Mouse (Mus musculus): ENCODE measurements at regions not wholly inside any gene's neighbourhood (a gene's known extent, or its start where the extent isn't known, plus 50 kb on each side); places are given as distances from the start of the nearest gene placed in this dataset.

DNA sequence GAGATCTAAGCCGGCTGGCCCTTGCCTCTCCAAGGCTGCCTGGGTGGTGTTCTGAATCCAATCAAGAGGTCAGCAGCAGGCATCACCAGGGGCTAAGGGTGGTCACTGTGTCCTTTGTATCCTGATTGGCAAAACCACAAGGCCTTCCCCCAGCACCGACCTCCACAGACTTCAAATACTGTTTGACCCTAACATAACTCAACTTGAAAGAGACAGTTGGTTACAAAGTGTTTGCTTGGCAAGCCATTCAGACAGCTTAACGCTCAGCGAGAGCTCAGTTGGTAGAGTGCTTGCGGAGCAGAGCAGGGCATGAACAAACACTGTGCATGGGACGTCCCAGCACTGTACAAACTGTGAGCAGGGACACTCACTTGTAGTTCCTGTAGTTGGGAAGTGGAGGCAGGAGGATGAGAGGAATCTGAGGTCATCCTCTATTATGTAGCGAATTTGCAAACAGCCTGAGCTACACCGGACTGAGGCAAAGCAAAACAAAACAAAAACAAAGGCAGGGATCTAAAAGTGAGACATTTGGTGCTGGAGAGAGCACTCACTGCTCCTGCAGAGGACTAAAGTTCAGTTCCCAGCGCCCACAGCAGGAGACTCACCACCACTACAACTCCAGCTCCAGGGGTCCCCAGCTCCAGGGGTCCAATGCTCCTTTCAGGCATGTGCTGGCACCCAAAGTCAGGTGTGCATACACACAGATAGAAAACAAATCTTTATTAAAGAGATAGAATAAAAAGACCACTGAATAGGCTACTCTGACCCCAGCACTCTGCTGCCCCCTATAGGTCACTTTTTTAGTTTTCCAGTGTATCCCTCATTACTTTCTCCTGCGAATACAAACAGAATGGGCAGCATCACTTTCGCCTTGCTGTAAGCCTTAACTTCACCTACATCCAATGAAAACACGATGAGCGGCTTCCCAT, 273.5 kb downstream of the Prex1 start:
- DNase-seq (ENCODE audit: low read depth, low spot score) = peak; percentile 89

GRCm38 (mm10) chr2:166438207-166438606, 275.4 kb downstream of the Prex1 start:
- peak; percentile 41 for DNase-seq (ENCODE audit: low read depth, low spot score)

DNA sequence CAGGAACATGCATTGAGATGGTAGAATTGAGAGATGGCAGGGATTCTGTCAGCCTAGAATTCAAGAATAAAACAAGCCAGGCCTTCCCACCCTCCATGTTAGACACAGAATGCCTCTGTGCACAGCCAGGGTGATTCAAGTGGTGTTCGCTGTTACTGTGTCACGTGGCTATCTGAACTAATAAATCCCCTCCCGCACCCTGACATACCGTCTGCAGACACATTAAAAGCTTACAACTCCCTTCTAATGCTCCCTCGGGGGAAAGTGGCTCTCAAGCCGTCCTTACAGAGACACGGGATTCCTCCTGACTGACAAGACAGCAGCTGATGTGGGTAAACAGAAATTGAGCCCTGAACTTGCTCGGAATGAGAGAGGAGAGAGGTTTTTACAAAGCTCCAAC, 279.1 kb downstream of the Prex1 start:
- no peak for DNase-seq (ENCODE audit: low read depth, low spot score)

DNA sequence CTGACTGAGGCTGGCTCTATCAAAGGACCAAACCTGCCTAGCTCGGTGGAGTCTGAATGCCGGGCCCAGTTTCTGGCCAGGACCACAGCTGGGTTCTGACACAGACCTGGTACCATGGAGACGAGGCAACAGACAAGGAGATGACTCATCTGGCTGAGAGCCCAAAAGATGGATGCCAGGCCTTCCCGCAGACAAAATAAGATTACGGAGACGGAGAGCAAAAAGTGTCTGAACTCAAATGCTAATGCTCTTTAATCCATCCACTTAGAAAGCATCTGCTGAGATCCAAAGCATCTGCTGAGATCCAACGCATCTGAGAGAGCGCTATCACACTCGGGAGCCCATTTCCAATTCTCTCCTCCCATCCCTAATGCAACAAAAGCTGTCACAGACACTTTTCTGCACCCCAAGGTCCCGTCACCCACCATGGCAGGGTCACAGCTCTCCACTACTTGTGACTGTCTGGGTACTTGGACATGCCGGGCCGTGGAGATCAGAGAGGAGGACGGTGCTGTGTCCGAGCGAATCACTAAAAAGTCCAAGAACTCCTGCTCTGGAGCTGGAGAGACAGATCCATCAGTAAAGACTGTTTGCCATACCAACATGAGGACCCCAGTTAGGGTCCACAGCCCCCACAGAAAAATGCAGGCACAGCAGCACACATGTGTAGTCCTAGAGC, 278.3 kb upstream of the Sulf2 start:
- peak; percentile 34 for DNase-seq (ENCODE audit: low read depth, low spot score)

- DNase-seq (ENCODE audit: low read depth, low spot score) = no peak
Observed at GRCm38 (mm10) chr2:166432948-166433654, 277.6 kb upstream of the Sulf2 start.

- DNase-seq (ENCODE audit: low read depth, low spot score) = no peak
Observed at GRCm38 (mm10) chr2:166432531-166432930, 277.1 kb upstream of the Sulf2 start.

GRCm38 (mm10) chr2:166429918-166430317, 274.5 kb upstream of the Sulf2 start:
- DNase-seq (ENCODE audit: low read depth, low spot score) = no peak

DNA sequence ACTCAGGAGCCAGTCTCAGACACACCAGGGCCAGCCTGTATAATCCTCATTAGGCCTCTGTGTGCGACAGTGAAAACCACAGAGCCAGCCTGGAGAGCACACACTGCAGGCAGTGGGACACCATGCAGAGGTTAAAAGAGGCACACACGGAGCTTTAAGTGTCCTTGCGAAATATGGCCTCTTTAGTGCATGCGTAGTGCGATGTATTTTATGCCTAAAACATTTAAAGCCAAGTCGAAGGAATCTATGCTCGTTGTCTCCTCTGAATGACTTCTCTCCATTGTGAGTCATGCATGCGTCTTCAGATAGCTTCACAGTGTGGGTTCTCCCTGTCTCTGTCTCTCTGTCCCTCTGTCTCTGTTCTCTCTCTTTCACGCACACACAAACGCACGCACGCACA, 274.0 kb upstream of the Sulf2 start:
- no peak for DNase-seq (ENCODE audit: low read depth, low spot score)

DNA sequence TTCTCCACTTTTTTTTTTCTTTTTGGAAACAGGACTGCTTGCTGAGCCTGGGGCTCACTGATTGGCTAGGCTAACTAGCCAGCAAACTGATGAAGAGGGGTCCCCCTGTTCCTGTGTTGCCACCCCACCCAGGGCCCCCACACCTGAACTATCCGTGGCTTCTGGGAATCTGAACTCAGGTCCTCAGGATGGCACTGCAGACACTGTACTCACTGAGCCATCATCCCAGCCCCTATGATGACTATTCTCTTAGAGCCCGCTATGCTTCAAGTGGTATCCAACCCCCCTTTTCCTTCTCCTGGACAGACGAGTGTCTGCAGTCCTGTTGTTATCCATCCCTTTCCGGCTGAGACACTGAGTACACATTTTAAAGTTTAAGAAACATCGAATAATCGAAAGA, 271.9 kb upstream of the Sulf2 start:
- DNase-seq (ENCODE audit: low read depth, low spot score) = no peak

DNA sequence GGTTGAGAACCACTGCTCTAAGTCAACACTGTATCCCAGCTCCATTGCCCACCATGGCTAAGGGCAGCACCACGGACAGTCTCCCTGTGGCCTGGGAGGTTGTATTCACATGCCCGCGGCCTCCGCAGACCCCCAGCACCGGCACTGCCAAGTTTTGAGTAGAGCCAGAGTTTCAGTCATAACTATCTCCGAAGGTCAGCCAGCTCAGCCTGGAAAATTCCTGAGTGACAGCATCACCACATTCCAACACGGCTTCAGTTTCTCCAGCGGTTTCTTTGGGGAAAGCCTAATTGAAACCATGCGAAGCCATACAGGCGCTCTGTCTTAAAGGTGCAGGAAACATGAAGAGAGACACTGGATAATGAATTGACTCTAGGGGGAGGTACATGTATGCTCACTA, 271.5 kb upstream of the Sulf2 start:
- DNase-seq (ENCODE audit: low read depth, low spot score) = peak; percentile 50

- DNase-seq (ENCODE audit: low read depth, low spot score) = no peak
Observed at GRCm38 (mm10) chr2:166426457-166426856, 271.0 kb upstream of the Sulf2 start.

DNA sequence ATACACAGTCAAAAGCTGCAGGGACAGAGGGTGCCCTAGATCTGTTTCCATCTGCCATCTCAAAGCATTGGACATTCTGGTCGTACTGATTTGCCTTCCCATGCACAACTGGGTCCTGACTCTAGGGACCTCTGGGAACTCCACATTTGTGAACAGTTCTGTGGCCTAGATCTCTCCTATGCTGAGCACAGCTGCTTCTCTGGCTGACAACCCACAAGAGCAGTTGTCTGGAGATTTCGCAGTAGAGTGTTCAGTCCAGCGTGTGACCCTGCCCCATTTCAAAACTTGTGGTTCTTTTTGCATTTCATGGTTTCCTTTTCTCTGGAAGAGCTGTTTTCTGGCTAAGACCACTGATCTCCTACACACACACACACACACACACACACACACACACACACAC, 269.7 kb upstream of the Sulf2 start:
- no peak for DNase-seq (ENCODE audit: low read depth, low spot score)

GRCm38 (mm10) chr2:166423132-166423660, 267.7 kb upstream of the Sulf2 start:
- no peak for DNase-seq (ENCODE audit: low read depth, low spot score)

GRCm38 (mm10) chr2:166420275-166420674, 264.8 kb upstream of the Sulf2 start:
- no peak for DNase-seq (ENCODE audit: low read depth, low spot score)

GRCm38 (mm10) chr2:166419271-166419670, 263.8 kb upstream of the Sulf2 start:
- DNase-seq (ENCODE audit: low read depth, low spot score) = no peak

DNA sequence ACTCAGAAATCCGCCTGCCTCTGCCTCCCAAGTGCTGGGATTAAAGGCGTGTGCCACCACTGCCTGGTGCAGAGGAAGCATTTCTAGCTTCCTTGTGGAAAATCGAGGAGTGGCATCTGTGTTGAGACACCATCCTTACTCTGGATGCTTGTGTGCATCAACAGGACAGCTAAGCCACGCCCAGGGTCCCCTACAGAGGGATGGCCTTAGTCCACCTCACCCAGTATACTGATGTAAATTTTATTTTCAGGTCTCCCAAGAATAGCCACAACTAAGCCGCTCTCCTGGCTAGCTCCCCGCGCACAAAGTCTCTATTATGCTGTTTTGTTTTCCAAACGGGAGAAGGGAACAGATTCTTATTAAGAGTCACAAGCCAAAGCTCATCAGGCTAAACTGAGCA, 262.8 kb upstream of the Sulf2 start:
- DNase-seq (ENCODE audit: low read depth, low spot score) = peak; percentile 97

GRCm38 (mm10) chr2:166417628-166418027, 262.2 kb upstream of the Sulf2 start:
- DNase-seq (ENCODE audit: low read depth, low spot score) = no peak

- DNase-seq (ENCODE audit: low read depth, low spot score) = peak; percentile 69
Observed at GRCm38 (mm10) chr2:166415481-166415965, 260.1 kb upstream of the Sulf2 start.

DNA sequence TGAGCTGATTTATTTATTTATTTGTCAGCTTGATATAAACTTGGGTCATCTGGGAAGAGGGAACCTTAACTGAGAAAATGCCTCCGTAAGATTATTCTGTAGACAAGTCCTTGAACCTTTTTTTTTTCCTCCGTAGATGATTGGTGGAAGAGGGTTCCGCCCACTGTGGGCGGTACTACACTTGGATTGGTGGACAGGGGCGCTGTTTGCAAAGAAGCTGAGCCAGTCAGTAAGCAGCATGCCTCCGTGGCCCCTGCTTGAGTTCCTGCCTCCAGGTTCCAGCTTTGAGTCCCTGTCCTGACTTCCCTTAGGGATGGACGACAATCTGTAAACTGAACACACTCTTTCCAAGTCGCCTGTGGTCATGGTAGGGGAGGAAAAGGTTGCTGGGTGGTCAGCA, 259.4 kb upstream of the Sulf2 start:
- peak; percentile 94 for DNase-seq (ENCODE audit: low read depth, low spot score)

DNA sequence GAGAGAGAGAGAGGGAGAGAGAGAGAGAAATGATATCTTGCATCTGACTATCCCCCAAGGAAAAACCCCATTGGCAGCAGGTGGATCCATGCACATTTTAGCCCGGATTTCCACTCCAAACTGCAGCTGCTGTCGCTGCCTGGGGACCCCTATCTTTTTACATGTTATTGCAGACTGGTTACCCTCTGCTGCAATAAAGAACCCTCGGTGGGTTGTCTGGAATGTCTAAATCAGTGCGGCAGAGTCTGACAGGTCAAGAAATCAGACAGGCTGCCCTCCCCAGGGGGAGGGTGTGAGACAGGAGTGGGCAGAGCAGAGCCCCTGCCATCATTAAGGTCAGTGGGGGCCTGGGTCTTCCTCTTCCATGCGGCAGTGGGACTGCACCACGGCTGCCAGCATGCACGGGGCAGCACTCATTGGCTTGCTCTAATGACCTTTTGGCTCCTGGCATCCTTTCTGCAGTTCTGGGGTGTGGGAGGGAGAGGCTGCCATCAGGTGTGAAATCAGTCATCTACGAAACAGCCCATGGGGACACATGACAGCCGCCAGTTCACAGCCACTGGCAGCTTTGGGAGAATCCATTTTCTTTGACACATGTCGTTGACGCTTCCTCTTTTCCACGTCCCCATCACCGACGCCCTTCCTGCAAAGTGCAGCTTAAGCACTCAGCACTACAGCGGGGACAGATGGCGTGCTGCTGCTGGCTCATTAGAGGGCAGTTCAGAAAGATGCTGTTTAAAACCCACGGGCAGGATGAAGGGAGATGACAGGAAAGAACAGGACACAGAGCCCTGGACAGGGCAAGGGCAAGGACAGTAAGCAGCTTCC, 256.8 kb upstream of the Sulf2 start:
- DNase-seq (ENCODE audit: low read depth, low spot score) = no peak

GRCm38 (mm10) chr2:166409391-166409790, 253.9 kb upstream of the Sulf2 start:
- peak; percentile 53 for DNase-seq (ENCODE audit: low read depth, low spot score)

Measured in R1 (cell line).